Comparison of ENCODE assay signal across 17 mouse cellular contexts in the genomic region with DNA sequence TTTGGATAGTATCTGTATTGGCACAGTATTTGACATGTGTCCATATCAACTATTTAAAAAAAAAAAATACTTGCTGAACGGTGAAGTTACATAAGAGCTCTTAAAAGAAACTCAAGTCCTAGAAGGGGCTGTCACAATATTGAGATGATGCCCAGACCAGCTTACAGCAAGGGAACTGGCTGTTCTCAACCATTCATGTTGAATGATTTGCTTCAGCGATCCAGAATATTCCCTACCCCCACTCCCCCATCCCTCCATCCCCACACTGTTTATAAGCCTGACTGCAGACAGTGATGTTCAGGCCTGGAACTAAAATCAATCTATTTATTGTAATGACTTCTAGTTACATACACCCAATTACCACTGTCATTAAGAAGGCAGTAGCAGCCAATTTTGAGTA.
"Had no signal": no experiment of that assay in that cellular context is flagged by ENCODE, and none has a peak within 500 bp of the region (broad histone marks: within the 10 kb centered on the region; RNA-seq: fewer than 3 reads in every experiment).

No protein-coding gene starts in this region.

- H3K27me3 ChIP-seq: kidney, embryonic 15.5 days; limb, embryonic 13.5 days; neural tube, embryonic 13.5 days had no signal

- DNase-seq: kidney, adult 2 months; kidney, postnatal 14 days; left cerebral cortex, postnatal 4 days; lung, adult 2 months; lung, postnatal 10 days; lung, postnatal 4 days; retina, postnatal 1 day; right cerebral cortex, postnatal 4 days; spleen, adult 18-20 months; thymus, adult 18-20 months; thymus, postnatal 14 days had no signal

- H3K36me3 ChIP-seq: kidney, embryonic 15.5 days; limb, embryonic 13.5 days; midbrain, embryonic 10.5 days; neural tube, embryonic 13.5 days had no signal

- H3K4me3 ChIP-seq: kidney, embryonic 15.5 days; limb, embryonic 13.5 days; midbrain, embryonic 10.5 days; neural tube, embryonic 13.5 days had no signal

- ATAC-seq: midbrain, embryonic 16.5 days had no signal

- H3K27ac ChIP-seq: kidney, embryonic 15.5 days; limb, embryonic 13.5 days; liver, embryonic 14.5 days; midbrain, embryonic 10.5 days; neural tube, embryonic 13.5 days had no signal

- H3K4me2 ChIP-seq: kidney, embryonic 15.5 days; limb, embryonic 13.5 days; neural tube, embryonic 13.5 days had no signal

- H3K4me1 ChIP-seq: limb, embryonic 13.5 days had no signal

- H3K9me3 ChIP-seq: kidney, embryonic 15.5 days; limb, embryonic 13.5 days; midbrain, embryonic 10.5 days; neural tube, embryonic 13.5 days had no signal

- H3K9ac ChIP-seq: kidney, embryonic 15.5 days; limb, embryonic 13.5 days; liver, embryonic 14.5 days; neural tube, embryonic 13.5 days had no signal
